Mouse (Mus musculus) heart, adult 8-10 months (tissue): ENCODE results near the gene Man2a2. TPM values are rescaled to one million over a fixed set of nuclear protein-coding genes. Genes with fewer than 3 reads are reported as not detected.

Experiments
- DNase-seq: peaks from one replicate; pipeline ENCODE4 v3.0.0; 2022; ENCODE audit warnings: low spot score
- total RNA-seq, 4 experiments: library from RNA; stranded (reverse); gene quantifications; 2 replicates each; pipeline ENCODE4 v1.2.4; 2022

The Man2a2 gene
- total RNA-seq, 4 experiments from 2014 or later, result 61.2 to 66.5 (median 62.8) TPM

DNA sequence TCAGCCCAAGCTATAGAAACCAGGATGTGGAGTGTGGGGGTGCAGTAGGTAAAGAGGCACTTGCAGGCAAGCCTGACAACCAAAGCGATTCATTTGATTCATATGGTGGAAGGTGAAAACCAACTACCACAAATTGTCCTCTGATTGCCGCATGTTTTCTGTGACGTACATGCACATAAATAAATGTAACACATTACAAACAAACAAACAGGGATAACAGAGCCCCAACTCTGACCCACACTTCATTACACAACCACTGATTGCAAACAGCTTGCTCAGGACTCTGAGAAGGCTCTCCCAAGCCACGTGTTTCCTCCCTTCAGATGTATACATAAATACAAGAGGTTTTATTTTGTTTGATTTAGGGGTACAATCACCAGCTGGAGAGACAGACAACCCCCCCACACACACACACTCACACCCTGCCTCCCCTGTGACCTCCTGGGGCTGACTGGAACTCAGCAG, 1.2 kb downstream of the Man2a2 start:
- DNase-seq, result no peak

GRCm38 (mm10) chr7:80369461-80369860, 1.7 kb downstream of the Man2a2 start:
- no peak for DNase-seq

DNA sequence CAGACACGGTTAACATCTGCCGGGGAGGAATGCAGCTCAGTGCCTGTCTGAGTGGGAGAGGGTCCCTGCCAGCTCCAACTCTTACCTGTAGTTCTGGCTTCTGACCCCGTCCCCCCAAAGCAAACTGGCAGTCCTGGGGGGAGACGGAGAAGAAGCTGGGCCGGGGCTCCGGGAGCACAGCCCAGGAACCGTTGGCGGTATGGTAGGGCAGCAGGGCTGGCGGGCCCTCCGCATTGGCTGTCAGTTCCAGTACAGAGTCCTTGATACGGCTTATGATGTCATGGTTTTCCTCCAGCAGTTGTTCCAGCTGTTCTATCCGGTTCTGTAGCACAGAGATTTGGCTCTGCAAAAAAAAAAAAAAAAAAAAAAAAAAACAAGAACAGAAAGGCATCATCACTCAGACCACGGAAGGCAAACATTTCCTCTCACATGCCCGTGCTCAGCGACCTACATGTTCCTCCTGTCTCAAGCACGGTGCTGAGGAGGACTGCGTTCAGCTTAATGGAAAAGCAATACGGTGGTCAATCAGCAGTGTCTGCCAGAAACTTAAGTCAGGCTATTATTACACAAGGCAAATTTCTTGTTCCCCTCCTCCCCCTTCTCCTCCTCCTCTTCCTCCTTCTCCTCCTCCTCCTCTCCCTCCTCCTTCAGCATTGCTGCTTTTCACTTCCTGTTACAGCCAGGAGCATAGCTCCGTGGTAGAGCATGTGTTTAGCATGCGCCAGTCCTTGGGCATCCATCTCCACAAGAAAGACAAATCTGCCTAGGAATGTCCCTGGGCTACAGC, 2.3 kb downstream of the Man2a2 start:
- no peak for DNase-seq

- no peak for DNase-seq
Observed at GRCm38 (mm10) chr7:80368009-80368408, 3.2 kb downstream of the Man2a2 start.

GRCm38 (mm10) chr7:80367232-80367631, 3.9 kb downstream of the Man2a2 start:
- no peak for DNase-seq

DNA sequence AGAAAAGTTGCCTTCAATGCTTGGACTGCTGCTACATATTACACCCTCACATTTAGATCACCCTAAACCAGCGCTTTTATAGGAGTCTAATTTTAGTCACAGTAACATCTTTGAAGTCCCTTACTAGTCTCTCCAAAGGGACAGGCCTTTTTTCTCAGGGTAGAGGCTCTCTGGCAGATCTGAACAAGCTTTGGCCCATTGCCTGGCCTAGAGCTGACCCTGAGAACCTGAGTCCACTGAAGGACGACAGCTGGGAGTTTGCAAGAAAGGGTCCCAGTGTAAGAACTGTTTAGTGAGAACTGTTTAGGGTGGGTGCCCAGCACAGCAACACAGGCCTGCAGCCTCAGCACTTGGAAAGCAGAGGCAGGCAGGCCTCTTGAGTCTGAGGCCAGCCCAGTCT, 5.4 kb downstream of the Man2a2 start:
- DNase-seq, result no peak

DNA sequence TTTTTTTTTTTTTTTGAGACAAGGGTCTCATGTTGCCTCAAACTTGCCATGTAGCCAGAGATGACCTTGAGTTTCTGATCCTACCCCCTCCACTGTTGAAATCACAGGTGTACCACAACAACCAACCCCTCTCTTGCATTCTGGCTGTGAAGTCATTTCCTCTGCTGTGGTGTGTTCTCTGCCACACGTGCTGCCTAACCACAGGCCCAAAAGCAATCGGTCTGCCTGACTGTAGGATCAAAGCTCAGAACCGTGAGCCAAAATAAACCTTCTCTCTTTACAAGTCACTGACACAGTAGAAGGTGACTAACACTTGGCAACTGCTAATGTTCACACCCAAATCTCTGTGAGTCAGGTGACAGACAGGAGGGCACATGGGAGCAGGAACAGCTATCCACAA, 10.7 kb downstream of the Man2a2 start:
- DNase-seq, result no peak

DNA sequence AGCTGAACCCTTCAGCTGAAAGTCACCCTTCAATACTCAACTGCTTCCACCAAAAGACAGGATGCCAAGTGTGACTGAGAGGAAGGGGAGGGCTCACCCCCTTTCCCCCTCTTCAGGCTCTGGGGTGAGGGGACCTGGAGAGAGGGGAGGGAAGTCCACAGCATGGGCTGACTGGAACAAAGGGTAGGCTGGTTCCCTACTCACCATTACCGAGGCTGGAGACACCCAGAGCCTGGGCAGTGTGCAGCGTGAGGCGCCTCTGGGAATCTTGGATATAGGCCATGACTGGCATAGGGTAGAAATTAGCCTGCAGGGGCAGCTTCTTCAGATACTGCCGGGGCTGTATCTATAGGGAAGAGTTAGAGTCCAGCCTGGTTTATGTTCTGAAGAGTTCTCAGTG, 13.1 kb downstream of the Man2a2 start:
- DNase-seq, result no peak

GRCm38 (mm10) chr7:80357156-80357555, 14.0 kb downstream of the Man2a2 start:
- no peak for DNase-seq

DNA sequence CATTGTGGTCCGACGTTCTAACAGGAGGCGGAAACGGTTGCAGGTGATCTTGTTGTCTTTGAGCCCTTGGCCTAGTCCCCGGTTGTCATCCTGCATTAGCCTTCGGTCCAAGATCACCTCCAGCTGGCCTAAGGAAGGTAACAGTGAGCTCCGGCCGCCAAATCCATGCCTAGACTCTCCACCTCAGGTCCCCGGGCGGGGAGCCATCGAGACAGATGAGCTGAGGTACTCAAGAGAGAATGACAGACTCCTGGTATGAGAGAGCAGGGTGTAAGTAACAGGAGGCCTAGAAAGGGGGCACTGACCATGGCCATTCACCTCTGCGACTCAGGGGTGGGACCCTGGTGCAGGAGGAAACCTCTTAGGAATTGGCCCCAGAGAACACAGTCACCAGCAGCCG, 14.8 kb downstream of the Man2a2 start:
- DNase-seq, result no peak

DNA sequence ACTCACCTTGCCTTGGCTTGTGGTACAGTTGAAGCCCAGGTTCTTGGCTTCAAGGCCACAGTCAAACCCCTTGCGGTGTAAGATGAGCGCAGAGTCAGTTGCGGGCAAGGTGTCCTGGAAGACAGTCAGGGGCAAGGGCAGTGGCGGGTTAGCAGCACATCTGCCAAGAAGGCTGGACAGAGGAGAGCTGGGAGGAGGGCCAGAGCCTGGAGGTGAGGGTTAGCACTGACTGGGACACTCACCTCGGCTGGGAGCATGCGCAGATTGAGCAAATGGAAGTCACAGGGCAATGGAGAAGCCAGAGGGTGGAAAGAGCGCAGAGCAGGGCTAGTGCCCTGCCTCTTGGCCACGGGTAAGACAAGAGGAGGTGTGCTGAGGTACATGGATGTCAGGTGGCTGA, 18.3 kb downstream of the Man2a2 start:
- no peak for DNase-seq

GRCm38 (mm10) chr7:80350808-80351207, 20.4 kb downstream of the Man2a2 start:
- DNase-seq, result no peak

- DNase-seq, result no peak
Observed at GRCm38 (mm10) chr7:80347670-80348586, 23.2 kb downstream of the Man2a2 start.

GRCm38 (mm10) chr7:80346830-80347229, 24.3 kb downstream of the Man2a2 start:
- no peak for DNase-seq

DNA sequence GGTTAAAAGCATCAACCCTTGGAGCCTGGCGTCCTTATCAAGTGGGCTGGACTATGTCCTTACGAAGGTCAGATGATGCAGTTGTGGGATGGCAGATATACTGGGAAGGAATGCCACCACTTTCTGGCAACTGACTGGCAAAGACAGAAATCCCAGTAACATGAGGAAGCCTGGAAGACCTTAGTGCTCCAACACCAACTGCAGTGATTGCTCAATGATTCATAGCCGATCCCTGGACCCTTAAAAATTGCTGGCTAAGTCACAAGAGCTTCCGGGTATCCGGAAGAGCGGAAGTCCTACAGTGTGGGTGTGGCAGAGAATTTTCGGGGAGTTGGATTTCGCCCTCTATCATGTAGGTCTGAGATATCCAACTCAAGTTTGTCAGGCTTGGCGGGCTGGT, 25.0 kb downstream of the Man2a2 start:
- no peak for DNase-seq

DNA sequence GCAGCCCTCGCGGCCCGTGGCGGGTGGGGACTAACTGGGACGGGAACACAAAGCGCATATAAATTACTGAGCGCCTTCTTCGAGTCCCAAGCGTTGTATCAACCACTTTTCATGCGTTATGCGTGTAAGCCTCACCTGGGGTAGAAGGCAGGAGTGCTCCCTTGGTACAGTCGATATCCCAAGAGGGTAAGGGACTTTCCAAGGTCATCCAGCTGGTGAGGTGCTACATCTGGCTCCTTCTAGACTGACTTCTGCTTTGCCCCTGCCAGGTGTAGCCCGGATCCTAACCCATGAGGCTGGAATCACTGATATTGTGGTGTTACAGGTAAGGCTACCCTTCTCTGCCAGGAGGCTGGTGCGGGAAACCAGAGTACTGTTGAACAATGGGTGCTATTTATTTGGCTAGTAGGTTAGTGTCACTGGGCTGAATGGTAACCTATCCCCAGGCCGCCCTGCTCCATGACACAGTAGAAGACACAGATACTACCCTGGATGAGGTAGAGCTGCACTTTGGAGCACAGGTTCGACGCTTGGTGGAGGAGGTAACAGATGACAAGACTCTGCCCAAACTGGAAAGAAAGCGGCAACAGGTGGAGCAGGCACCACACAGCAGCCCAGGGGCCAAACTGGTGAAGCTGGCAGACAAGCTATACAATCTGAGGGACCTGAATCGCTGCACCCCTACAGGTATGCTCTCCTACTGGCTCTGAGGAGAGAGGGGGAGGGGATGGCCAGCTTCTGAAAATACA, 27.7 kb downstream of the Man2a2 start:
- DNase-seq, result no peak

DNA sequence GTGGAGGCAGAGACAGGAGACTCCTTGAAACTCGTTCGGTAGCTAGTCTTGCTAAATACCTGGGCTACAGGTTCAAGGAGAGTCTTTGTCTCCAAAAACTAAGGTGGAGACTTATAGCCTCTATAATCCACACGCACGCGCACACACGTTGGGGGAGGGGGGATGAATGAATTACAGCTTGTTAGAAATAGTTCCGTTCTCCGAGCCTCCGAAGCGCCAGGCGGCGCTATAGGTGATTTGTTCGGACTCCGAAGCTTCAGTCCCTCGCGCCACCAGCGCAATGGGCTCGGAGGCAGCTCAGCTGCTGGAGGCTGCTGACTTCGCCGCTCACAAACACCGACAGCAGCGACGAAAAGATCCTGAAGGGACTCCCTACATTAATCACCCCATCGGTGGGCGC, 28.3 kb downstream of the Man2a2 start, which contains the start of gene Hddc3:
TSS of gene Hddc3 (plus strand) at position 247 of the 400 bp plus-strand sequence.
- DNase-seq, result peak; percentile 90

DNA sequence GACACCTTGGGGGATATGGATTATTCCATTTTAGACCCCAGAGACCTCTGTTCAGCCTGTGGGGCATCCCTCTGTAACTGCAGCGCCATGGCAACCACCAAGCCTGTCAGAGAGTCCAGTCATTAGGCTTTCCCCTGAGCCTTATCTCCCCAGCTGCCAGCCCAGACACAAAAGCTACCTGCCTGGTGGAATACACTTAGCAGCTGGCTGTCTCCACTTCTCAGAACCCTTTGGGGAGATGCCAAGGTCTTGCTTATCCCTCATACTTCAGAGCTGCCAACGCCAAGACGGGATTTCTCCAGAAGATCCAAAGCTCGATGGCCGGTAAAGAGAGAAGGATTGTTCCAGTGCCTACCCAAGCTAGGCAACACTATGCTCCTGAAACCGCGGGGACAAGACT, 29.4 kb downstream of the Man2a2 start:
- DNase-seq, result no peak

GRCm38 (mm10) chr7:80340793-80341192, 30.4 kb downstream of the Man2a2 start, which contains the start of gene Unc45a:
Unc45a (minus strand) TSS chr7:80341005.
- DNase-seq, result peak; percentile 65

GRCm38 (mm10) chr7:80339793-80340628, 31.2 kb downstream of the Man2a2 start:
- DNase-seq, result peak; percentile 98

DNA sequence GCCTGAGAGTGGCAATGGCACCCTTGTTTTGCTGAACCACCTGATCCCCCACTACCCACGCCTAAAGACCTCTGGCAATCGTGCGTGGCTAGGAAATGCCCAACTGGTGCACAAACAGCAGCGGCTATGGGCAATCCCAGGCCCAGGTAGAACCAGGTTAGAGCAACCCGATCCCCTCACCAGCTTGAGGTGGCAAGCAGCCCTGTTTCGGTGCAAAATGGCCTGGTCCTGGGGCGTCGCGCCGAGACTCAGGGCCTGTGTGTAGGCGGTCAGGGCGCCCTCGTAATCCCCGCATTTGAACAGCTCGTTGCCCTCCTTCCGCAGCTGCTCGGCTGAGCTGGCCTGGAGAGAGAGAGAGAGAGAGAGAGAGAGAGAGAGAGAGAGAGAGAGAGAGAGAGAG, 31.8 kb downstream of the Man2a2 start:
- no peak for DNase-seq
